Mouse (Mus musculus) C2C12 (cell line): ENCODE data around the gene Btg3. TPM values are rescaled to one million over a fixed set of nuclear protein-coding genes. Genes with fewer than 3 reads are reported as not detected.

Experiments used
- H3K27me3 ChIP-seq: one replicate; pipeline ENCODE4 v1.6.1; 2011; ENCODE audit not compliant: control insufficient read depth, insufficient read depth, insufficient read length
- H3K36me3 ChIP-seq: one replicate; pipeline ENCODE4 v1.6.1; 2011; ENCODE audit not compliant: control insufficient read depth, insufficient read depth
- H3K4me3 ChIP-seq: one replicate; pipeline ENCODE4 v1.5.1; 2011; ENCODE audit warnings: mild to moderate bottlenecking, control low read depth; ENCODE audit not compliant: poor library complexity, insufficient read depth, severe bottlenecking
- H3K79me2 ChIP-seq: one replicate; pipeline ENCODE4 v1.6.1; 2011; ENCODE audit not compliant: control insufficient read depth, insufficient read depth
- H3K79me3 ChIP-seq: one replicate; pipeline ENCODE4 v1.6.1; 2011; ENCODE audit warnings: low read depth, control low read depth
- H3ac ChIP-seq: one replicate; pipeline ENCODE3; 2011; ENCODE audit warnings: low read depth; ENCODE audit not compliant: control insufficient read depth, insufficient read length
- CEBPB ChIP-seq: IDR thresholded peaks from one replicate; pipeline ENCODE4 v1.6.1; 2011; ENCODE audit warnings: low read depth, mild to moderate bottlenecking, control low read depth, moderate library complexity
- CTCF ChIP-seq: IDR thresholded peaks from one replicate; pipeline ENCODE4 v1.5.1; 2011; ENCODE audit not compliant: control insufficient read depth, insufficient read depth, insufficient read length
- FOSL1 ChIP-seq: IDR thresholded peaks from one replicate; pipeline ENCODE4 v1.8.0; 2011; ENCODE audit warnings: mild to moderate bottlenecking, low read length; ENCODE audit not compliant: poor library complexity, insufficient read depth, severe bottlenecking
- MAX ChIP-seq: IDR thresholded peaks from one replicate; pipeline ENCODE4 v1.6.1; 2011; ENCODE audit warnings: mild to moderate bottlenecking, control low read depth
- MYOD1 ChIP-seq: IDR thresholded peaks from one replicate; pipeline ENCODE4 v1.6.1; 2011; ENCODE audit warnings: low read depth; ENCODE audit not compliant: control insufficient read depth, insufficient read length
- MYOG ChIP-seq: IDR thresholded peaks from one replicate; pipeline ENCODE4 v1.6.1; 2011; ENCODE audit not compliant: control insufficient read depth, insufficient read length; ENCODE audit errors: extremely low read depth
- USF1 ChIP-seq: IDR thresholded peaks from one replicate; pipeline ENCODE4 v1.6.1; 2011; ENCODE audit warnings: low read depth, mild to moderate bottlenecking, control low read depth, moderate library complexity
- polyA plus RNA-seq: library from polyadenylated mRNA; unstranded; fragments of >200 nt; fragmentation: generic; extraction: Trizol; gene quantifications from one replicate; pipeline ENCODE4 v1.2.1, GENCODE M21; 2012; ENCODE audit warnings: missing spikeins

Btg3 gene
- polyA plus RNA-seq, 1 experiment: 18.9 TPM

DNA sequence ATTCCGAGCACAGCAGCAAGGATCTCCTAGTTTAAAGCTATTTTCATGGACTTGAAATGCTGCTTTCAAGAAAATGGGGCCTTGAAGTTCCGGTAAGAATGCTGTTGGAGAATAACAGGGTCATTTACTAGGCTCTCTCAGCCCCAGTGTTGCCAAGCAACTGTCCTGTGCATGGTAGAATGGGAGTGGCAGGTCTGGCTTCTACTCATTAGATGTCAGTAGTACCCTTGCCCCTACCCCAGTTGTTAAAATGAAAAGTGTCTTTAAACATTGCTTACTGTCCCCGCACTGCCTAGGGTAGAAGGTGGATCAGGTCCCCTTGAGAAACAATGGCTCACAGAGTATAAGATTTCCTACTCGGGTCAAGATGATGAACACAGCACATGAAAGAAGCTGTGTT is 35.6 kb downstream of the Btg3 start:
- Histone ChIP-seq H3K4me3 (no peak overlapping the region), H3K27me3 (no peaks in the 10 kb centered on the region), H3K36me3 (no peaks in the 10 kb centered on the region), H3K79me2 (no peaks in the 10 kb centered on the region), H3K79me3 (no peaks in the 10 kb centered on the region), H3ac (no peak overlapping the region)
- no peak for TF ChIP-seq MAX
- TF ChIP-seq USF1: no peak
- no peak for TF ChIP-seq MYOD1
- no peak for TF ChIP-seq MYOG
- TF ChIP-seq CTCF: no peak
- TF ChIP-seq FOSL1: no peak
- no peak for TF ChIP-seq CEBPB

DNA sequence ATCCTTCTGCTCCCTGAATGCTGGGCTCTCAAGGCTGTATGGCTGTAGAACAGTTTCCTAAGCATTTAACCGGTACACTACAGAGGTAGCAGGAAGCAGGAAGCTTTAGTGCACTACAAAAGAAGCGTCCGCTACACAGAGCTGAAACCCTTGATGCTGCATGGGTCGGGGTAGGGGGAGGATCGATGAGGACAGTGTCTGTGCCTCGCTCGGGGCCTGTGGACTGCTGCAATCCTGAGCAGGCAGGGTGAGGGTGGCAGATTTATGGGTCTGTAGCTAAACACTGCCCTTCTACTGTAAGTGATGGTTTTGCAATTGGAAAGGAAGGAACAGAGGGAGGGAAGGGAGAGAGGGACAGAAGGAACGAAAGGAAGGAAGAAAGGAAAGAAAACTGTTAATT is 39.8 kb downstream of the Btg3 start:
- H3K4me3 ChIP-seq: no peak overlapping the region
- TF ChIP-seq MAX: no peak

DNA sequence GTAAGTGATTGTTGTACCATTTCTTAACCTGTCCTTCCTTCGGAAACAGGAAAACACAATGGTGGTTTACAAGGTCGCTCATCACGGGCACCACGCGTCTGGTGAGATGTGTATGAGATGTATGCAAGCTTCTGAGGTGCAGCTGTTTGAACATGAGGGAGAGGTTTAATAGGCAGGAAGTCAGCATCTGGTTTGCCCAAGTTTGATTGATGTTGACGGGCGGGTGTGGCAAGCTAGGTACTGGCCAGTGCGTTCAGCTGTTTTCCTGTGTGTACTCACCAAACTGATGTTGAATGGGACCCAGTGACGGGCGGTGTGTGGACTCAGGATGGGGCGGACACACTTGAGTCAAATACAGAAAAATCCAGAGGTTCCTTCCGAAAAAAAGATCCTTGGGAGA is 49.0 kb downstream of the Btg3 start:
- Histone ChIP-seq H3K79me3 (no peaks in the 10 kb centered on the region), H3K4me3 (no peak overlapping the region), H3K79me2 (no peaks in the 10 kb centered on the region), H3K36me3 (no peaks in the 10 kb centered on the region), H3K27me3 (no peaks in the 10 kb centered on the region), H3ac (no peak overlapping the region)
- TF ChIP-seq FOSL1: no peak
- no peak for TF ChIP-seq CEBPB
- no peak for TF ChIP-seq MAX
- no peak for TF ChIP-seq CTCF

More for the DNA sequence above, 39.8 kb downstream of the Btg3 start:
- H3ac ChIP-seq: no peak overlapping the region
- H3K27me3 ChIP-seq: no peaks in the 10 kb centered on the region
- H3K79me2 ChIP-seq: no peaks in the 10 kb centered on the region
- H3K79me3 ChIP-seq: no peaks in the 10 kb centered on the region
- H3K36me3 ChIP-seq: no peaks in the 10 kb centered on the region

DNA sequence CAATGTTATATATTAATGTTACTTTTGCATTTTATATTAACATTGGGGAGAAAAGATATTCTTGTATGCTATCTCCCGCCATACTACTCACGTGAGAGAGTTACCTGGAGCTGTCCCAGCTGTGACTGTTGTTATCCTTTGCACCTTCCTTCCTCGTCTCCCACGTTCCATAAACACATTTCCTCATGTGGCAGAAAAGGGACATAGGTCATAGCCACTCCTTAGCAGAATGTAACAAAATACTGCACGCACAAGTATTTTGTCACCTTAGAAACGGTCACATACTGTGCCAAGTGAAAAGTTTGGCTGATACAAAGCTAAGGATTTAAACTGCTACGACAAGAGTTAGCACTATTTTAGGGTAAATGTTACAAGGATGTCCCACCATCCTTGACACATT is 49.4 kb downstream of the Btg3 start:
- no peak overlapping the region for H3ac ChIP-seq
- TF ChIP-seq MAX (no peak), CTCF (no peak), CEBPB (no peak), FOSL1 (no peak), MYOD1 (no peak), USF1 (no peak), MYOG (no peak)
- H3K27me3 ChIP-seq: no peaks in the 10 kb centered on the region
- no peaks in the 10 kb centered on the region for H3K79me3 ChIP-seq
- H3K4me3 ChIP-seq: no peak overlapping the region
- H3K36me3 ChIP-seq: no peaks in the 10 kb centered on the region
- H3K79me2 ChIP-seq: no peaks in the 10 kb centered on the region

DNA sequence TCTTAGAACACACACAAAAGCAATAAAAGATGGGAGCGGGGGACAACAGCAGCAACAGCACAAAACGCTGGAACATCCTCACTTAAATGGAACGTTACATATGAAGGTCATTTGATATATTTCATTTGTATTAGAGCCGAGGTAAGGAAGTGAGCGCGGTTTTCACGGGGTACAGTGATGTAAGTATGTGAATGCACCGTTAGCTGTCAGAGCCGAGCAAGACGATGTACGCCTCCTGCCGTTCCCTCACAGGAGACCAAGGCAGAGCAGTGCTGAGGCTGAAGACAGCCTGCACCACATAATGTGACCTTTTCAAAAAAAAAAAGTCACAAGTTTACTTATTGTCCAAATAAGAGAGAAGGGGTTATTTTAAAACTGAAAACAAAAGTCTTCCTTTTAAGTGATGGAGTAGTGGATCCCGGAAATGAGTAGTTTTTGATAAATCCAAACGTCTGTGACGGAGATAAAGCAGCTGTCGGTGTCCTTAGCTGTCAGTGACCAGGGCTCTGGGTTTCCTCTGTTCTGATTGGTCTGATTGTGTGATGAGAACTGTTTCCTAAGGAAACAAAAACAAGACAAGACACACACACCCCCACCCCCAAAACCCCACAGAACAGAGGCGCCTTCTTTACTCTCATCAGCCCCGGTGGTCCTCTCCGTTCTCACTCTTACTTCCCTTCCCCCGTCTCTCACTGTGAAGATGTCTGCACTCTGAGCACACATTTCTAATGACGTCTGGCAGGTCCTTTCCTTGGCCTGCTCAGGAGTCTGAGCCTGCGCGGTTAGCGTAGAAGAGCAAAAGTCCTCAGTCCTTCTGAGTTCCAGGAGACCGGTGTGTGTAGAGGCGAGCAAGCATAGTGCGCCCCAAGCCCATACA is 50.8 kb downstream of the Btg3 start:
- Histone ChIP-seq H3K36me3 (no peaks in the 10 kb centered on the region), H3K79me3 (no peaks in the 10 kb centered on the region), H3K4me3 (no peak overlapping the region), H3K27me3 (no peaks in the 10 kb centered on the region), H3K79me2 (no peaks in the 10 kb centered on the region), H3ac (no peak overlapping the region)
- TF ChIP-seq USF1 (no peak), MYOD1 (no peak), MYOG (no peak), FOSL1 (no peak), CEBPB (no peak), CTCF (no peak), MAX (no peak)

DNA sequence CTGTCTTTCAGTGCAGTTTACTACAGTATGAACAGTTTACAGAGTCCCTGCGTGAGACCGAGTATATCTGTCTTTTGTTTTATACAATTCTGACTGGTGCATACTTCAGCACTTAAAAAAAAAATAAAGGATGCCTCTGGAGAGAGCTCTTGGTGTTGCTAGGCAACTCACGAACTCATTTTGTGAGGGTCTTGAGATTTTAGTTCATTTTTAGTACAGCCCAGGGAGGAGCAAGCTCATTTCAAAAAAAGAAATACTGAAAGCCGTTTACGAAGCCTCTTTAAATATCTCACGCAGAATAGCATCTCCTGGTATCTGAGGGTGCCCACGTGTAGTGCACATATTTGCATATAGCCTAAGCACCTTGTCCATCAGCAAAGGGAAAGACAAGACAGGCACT is 54.9 kb downstream of the Btg3 start:
- no peaks in the 10 kb centered on the region for H3K27me3 ChIP-seq
- TF ChIP-seq USF1 (no peak), FOSL1 (no peak)
- H3K79me2 ChIP-seq: no peaks in the 10 kb centered on the region
- no peak overlapping the region for H3ac ChIP-seq
- H3K36me3 ChIP-seq: no peaks in the 10 kb centered on the region
- H3K4me3 ChIP-seq: no peak overlapping the region
- H3K79me3 ChIP-seq: no peaks in the 10 kb centered on the region
